In the genomic region with DNA sequence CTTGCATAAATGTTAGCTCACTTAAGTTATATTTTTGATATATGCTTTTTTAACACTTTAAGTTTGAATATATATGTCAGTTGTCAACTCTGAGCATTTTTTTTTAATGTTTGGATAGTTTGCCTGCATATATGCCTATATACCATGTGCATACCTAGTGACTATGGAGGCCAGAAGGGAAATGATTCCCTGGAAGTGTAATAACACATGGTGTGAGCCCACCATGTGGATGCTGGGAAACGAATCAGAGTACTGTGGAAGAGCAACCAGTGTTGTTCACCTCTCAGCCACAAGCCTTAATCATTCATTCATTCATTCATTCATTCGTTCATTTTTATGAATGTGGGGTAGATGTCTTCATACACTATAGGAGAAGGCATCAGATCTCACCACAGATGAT, we compare ENCODE assay signal across 24 mouse cellular contexts.
"Had no signal": no experiment of that assay in that cellular context is flagged by ENCODE, and none has a peak within 500 bp of the region (broad histone marks: within the 10 kb centered on the region; RNA-seq: fewer than 3 reads in every experiment).

No protein-coding gene starts in this region.

- H3K27ac ChIP-seq: gastrocnemius, adult 2 months; heart, embryonic 10.5 days; hindbrain, embryonic 10.5 days; hindbrain, embryonic 12.5 days; hindbrain, embryonic 14.5 days; intestine, embryonic 15.5 days; layer of hippocampus, adult 2 months; left cerebral cortex, adult 2 months; limb, embryonic 10.5 days; limb, embryonic 12.5 days had no signal

- H3K4me3 ChIP-seq: gastrocnemius, adult 2 months; heart, embryonic 10.5 days; heart, embryonic 12.5 days; hindbrain, embryonic 10.5 days; hindbrain, embryonic 12.5 days; intestine, embryonic 15.5 days; layer of hippocampus, adult 2 months; left cerebral cortex, adult 2 months; limb, embryonic 10.5 days; limb, embryonic 12.5 days had no signal

- H3K4me1 ChIP-seq: heart, embryonic 12.5 days; hindbrain, embryonic 10.5 days; hindbrain, embryonic 12.5 days; intestine, embryonic 15.5 days; limb, embryonic 10.5 days; limb, embryonic 12.5 days had no signal

- DNase-seq: gastrocnemius, adult 2 months; gastrocnemius, postnatal 10 days; gastrocnemius, postnatal 25 days; heart, adult 18-20 months; heart, postnatal 10 days; heart, postnatal 4 days; kidney, adult 18-20 months; kidney, adult 8-10 months; kidney, postnatal 10 days; kidney, postnatal 25 days; kidney, postnatal 4 days; liver had no signal

- ATAC-seq: inflammation-experienced regulatory T-cells, adult 6 months; intestine, embryonic 15.5 days; intestine, postnatal 0 days had no signal

- H3K9ac ChIP-seq: heart, embryonic 12.5 days; hindbrain, embryonic 12.5 days; hindbrain, embryonic 14.5 days; intestine, embryonic 15.5 days; limb, embryonic 12.5 days had no signal

- H3K4me2 ChIP-seq: heart, embryonic 12.5 days; hindbrain, embryonic 12.5 days; hindbrain, embryonic 14.5 days; intestine, embryonic 15.5 days; limb, embryonic 12.5 days had no signal

- H3K36me3 ChIP-seq: intestine, embryonic 15.5 days had no signal

- H3K9me3 ChIP-seq: heart, embryonic 10.5 days; heart, embryonic 12.5 days; hindbrain, embryonic 10.5 days; hindbrain, embryonic 12.5 days; intestine, embryonic 15.5 days; limb, embryonic 10.5 days; limb, embryonic 12.5 days had no signal

- H3K27me3 ChIP-seq: heart, embryonic 12.5 days; hindbrain, embryonic 12.5 days; intestine, embryonic 15.5 days; limb, embryonic 12.5 days had no signal
